Mouse (Mus musculus) c-Kit-positive CD71-positive TER-119-negative erythroid progenitor cells, embryonic 14.5 days (primary cell): ENCODE measurements around the gene Phip.

ENCODE experiments used
- DNase-seq: peaks from one replicate; pipeline ENCODE4 v3.0.0-alpha.2; 2013; ENCODE audit warnings: low read depth

Phip gene

GRCm38 (mm10) chr9:82867698-82868097 is 107.6 kb downstream of the Phip start:
- DNase-seq, result no peak

GRCm38 (mm10) chr9:82866121-82866520 is 109.2 kb downstream of the Phip start:
- no peak for DNase-seq

GRCm38 (mm10) chr9:82861775-82862430 is 113.4 kb downstream of the Phip start:
- DNase-seq, result no peak

GRCm38 (mm10) chr9:82861316-82861715 is 114.0 kb downstream of the Phip start:
- no peak for DNase-seq

- no peak for DNase-seq
These were observed 114.5 kb downstream of the Phip start for GRCm38 (mm10) chr9:82860805-82861204.

- DNase-seq, result no peak
These were observed 119.1 kb downstream of the Phip start for GRCm38 (mm10) chr9:82856241-82856640.

GRCm38 (mm10) chr9:82854973-82855614 is 120.2 kb downstream of the Phip start:
- DNase-seq, result no peak

- DNase-seq, result no peak
These were observed 121.3 kb downstream of the Phip start for GRCm38 (mm10) chr9:82854040-82854439.

GRCm38 (mm10) chr9:82842671-82843070 is 132.6 kb downstream of the Phip start:
- no peak for DNase-seq

- no peak for DNase-seq
These were observed 139.4 kb downstream of the Phip start for GRCm38 (mm10) chr9:82835921-82836320.

- no peak for DNase-seq
These were observed 143.4 kb downstream of the Phip start for GRCm38 (mm10) chr9:82831891-82832290.

- peak; percentile 73 for DNase-seq
These were observed 145.5 kb downstream of the Phip start for GRCm38 (mm10) chr9:82829693-82830430.

- no peak for DNase-seq
These were observed 146.2 kb downstream of the Phip start, which contains the start of gene Irak1bp1 for GRCm38 (mm10) chr9:82829007-82829689. Gene Irak1bp1, plus strand, starts transcription at chr9:82829540.

GRCm38 (mm10) chr9:82826426-82826825 is 148.9 kb downstream of the Phip start:
- no peak for DNase-seq
